Mouse (Mus musculus) liver, embryonic 14.5 days (tissue): ENCODE measurements at regions not wholly inside any gene's neighbourhood (a gene's known extent, or its start where the extent isn't known, plus 50 kb on each side); places are given as distances from the start of the nearest gene placed in this dataset.
"Not testable (repeated sequence)": the region's sequence is repeated elsewhere in the genome, so short reads cannot be mapped to it uniquely, and the experiment has no call there.

Experiments
- ATAC-seq: fragments of 200-750 bp; cut with Nextera tagmentation; 2 replicates; pipeline ENCODE4 v1.8.0; 2017; ENCODE audit warnings: moderate number of reproducible peaks, mild to moderate bottlenecking, moderate library complexity; ENCODE audit not compliant: insufficient read depth
- DNase-seq, 3 experiments: peaks; one replicate each; pipeline ENCODE4 v3.0.0-alpha.2; 2012 to 2013; ENCODE audit warnings: low read depth in 3 of 3, low spot score in 3 of 3
- H3K27ac ChIP-seq: fragments of 300-500 bp; sonication (generic); 2 replicates; pipeline ENCODE4 v1.5.1; 2014; ENCODE audit warnings: moderate library complexity, mild to moderate bottlenecking, control low read depth, inconsistent platforms
- H3K27me3 ChIP-seq: fragments of 300-500 bp; sonication (generic); 2 replicates; pipeline ENCODE4 v1.6.1; 2014; ENCODE audit warnings: mild to moderate bottlenecking, low read length, moderate library complexity; ENCODE audit not compliant: control insufficient read depth, insufficient read depth
- H3K36me3 ChIP-seq: fragments of 300-500 bp; sonication (generic); replicated peaks from 2 replicates; pipeline ENCODE4 v1.6.1; 2014; ENCODE audit warnings: low read depth; ENCODE audit not compliant: control insufficient read depth, insufficient read depth
- H3K4me1 ChIP-seq, 2 experiments: fragments of 200-500 bp in 1 of 2; fragments of 300-500 bp in 1 of 2; sonication (generic) in 1 of 2; replicated peaks; 2 replicates each; pipeline ENCODE4 v1.6.1; 2012 to 2014; ENCODE audit warnings: antibody characterized with exemption in 1 of 2, inconsistent platforms in 1 of 2, low read length in 1 of 2; ENCODE audit not compliant: control insufficient read depth in 2 of 2, insufficient read depth in 2 of 2
- H3K4me2 ChIP-seq: fragments of 300-500 bp; sonication (generic); 2 replicates; pipeline ENCODE4 v1.6.1; 2014; ENCODE audit warnings: low read depth, mild to moderate bottlenecking, control low read depth, moderate library complexity
- H3K4me3 ChIP-seq, 2 experiments: fragments of 200-500 bp in 1 of 2; fragments of 300-500 bp in 1 of 2; sonication (generic) in 1 of 2; 2 replicates each; pipeline ENCODE4 v1.5.1; 2012 to 2014; ENCODE audit warnings: low read depth in 2 of 2, low read length in 2 of 2, mild to moderate bottlenecking in 2 of 2, control low read depth in 1 of 2, inconsistent platforms in 1 of 2, moderate library complexity in 1 of 2; ENCODE audit not compliant: insufficient read depth in 1 of 2
- H3K9ac ChIP-seq: fragments of 300-500 bp; sonication (generic); replicated peaks from 2 replicates; pipeline ENCODE4 v1.6.1; 2014; ENCODE audit warnings: mild to moderate bottlenecking, control low read depth, moderate library complexity
- H3K9me3 ChIP-seq: fragments of 300-500 bp; sonication (generic); 2 replicates; pipeline ENCODE4 v1.6.1; 2016; ENCODE audit warnings: low read length, mixed read lengths; ENCODE audit not compliant: control insufficient read depth
- CTCF ChIP-seq: IDR thresholded peaks from 2 replicates; pipeline ENCODE4 v1.5.1; 2016; ENCODE audit warnings: antibody characterized with exemption, low read depth, control low read depth
- EP300 ChIP-seq: IDR thresholded peaks from 2 replicates; pipeline ENCODE4 v1.6.1; 2016; ENCODE audit warnings: antibody characterized with exemption, low read depth
- WGBS: fragments of 180-500 bp; shearing (Covaris S2); extraction: QIAGEN DNeasy Blood & Tissue Kit; methylation state at CpG from one replicate; pipeline ENCODE4 v1.1.7; 2014; ENCODE audit not compliant: insufficient replicate concordance; 5-methylcytosine and 5-hydroxymethylcytosine counted together

GRCm38 (mm10) chr7:83394156-83394555 is 190.6 kb upstream of the Tmc3 start:
- H3K9ac ChIP-seq, result no peak overlapping the region
- no peak overlapping the region for H3K27ac ChIP-seq
- H3K4me3 ChIP-seq, result no peak overlapping the region
- H3K36me3 ChIP-seq, result no peaks in the 10 kb centered on the region
- DNase-seq (no peak), ATAC-seq (no peak)
- TF ChIP-seq CTCF (no peak), EP300 (no peak)
- no peaks in the 10 kb centered on the region for H3K9me3 ChIP-seq
- 29% methylated on average over 2 of the region's 2 CpGs for WGBS
- H3K27me3 ChIP-seq, result no peaks in the 10 kb centered on the region
- no peaks in the 10 kb centered on the region for H3K4me1 ChIP-seq
- no peak overlapping the region for H3K4me2 ChIP-seq

GRCm38 (mm10) chr7:83399668-83400067 is 185.1 kb upstream of the Tmc3 start:
- Histone ChIP-seq H3K4me3 (no peak overlapping the region), H3K9ac (no peak overlapping the region), H3K4me2 (no peak overlapping the region), H3K9me3 (no peaks in the 10 kb centered on the region), H3K27ac (no peak overlapping the region), H3K4me1 (no peaks in the 10 kb centered on the region), H3K27me3 (no peaks in the 10 kb centered on the region), H3K36me3 (no peaks in the 10 kb centered on the region)
- no peak for TF ChIP-seq CTCF
- no peak for TF ChIP-seq EP300
- no peak for ATAC-seq
- no peak for DNase-seq

- H3K36me3 ChIP-seq, result no peaks in the 10 kb centered on the region
- H3K27ac ChIP-seq, result no peak overlapping the region
- H3K27me3 ChIP-seq, result no peaks in the 10 kb centered on the region
- no peaks in the 10 kb centered on the region for H3K4me1 ChIP-seq
- DNase-seq (no peak), ATAC-seq (no peak)
- no peak overlapping the region for H3K4me2 ChIP-seq
- no peaks in the 10 kb centered on the region for H3K9me3 ChIP-seq
- TF ChIP-seq CTCF (no peak), EP300 (no peak)
- H3K4me3 ChIP-seq, result no peak overlapping the region
- WGBS, result 56% methylated on average over 5 of the region's 5 CpGs
- H3K9ac ChIP-seq, result no peak overlapping the region
These were observed 183.7 kb upstream of the Tmc3 start for GRCm38 (mm10) chr7:83401001-83401400.

GRCm38 (mm10) chr7:83412745-83413144 is 172.0 kb upstream of the Tmc3 start:
- not testable (repeated sequence) for ATAC-seq, DNase-seq, H3K9me3 ChIP-seq, H3K4me3 ChIP-seq, H3K27me3 ChIP-seq, H3K36me3 ChIP-seq, H3K4me2 ChIP-seq, H3K4me1 ChIP-seq, H3K9ac ChIP-seq, H3K27ac ChIP-seq
- WGBS, result 57% methylated on average over 5 of the region's 5 CpGs

GRCm38 (mm10) chr7:83429929-83430556 is 154.7 kb upstream of the Tmc3 start:
- no peak overlapping the region for H3K27ac ChIP-seq
- no peaks in the 10 kb centered on the region for H3K36me3 ChIP-seq
- no peak overlapping the region for H3K4me2 ChIP-seq
- no peaks in the 10 kb centered on the region for H3K9me3 ChIP-seq
- WGBS, result 33% methylated on average over 3 of the region's 3 CpGs
- ATAC-seq (no peak), DNase-seq (no peak)
- H3K4me3 ChIP-seq, result no peak overlapping the region
- no peak overlapping the region for H3K9ac ChIP-seq
- TF ChIP-seq CTCF, result no peak
- TF ChIP-seq EP300, result no peak
- H3K4me1 ChIP-seq, result no peaks in the 10 kb centered on the region
- H3K27me3 ChIP-seq, result no peaks in the 10 kb centered on the region

GRCm38 (mm10) chr7:83431094-83431493 is 153.6 kb upstream of the Tmc3 start:
- Histone ChIP-seq H3K27ac (no peak overlapping the region), H3K36me3 (no peaks in the 10 kb centered on the region), H3K4me1 (no peaks in the 10 kb centered on the region), H3K4me2 (no peak overlapping the region), H3K9me3 (no peaks in the 10 kb centered on the region), H3K27me3 (no peaks in the 10 kb centered on the region), H3K9ac (no peak overlapping the region), H3K4me3 (no peak overlapping the region)
- 22% methylated on average over 2 of the region's 2 CpGs for WGBS
- no peak for DNase-seq
- no peak for ATAC-seq
- no peak for TF ChIP-seq EP300
- TF ChIP-seq CTCF, result no peak
